Mouse (Mus musculus) stomach, postnatal 0 days (tissue): ENCODE results near the gene Lig1.

ENCODE experiments used
- CTCF ChIP-seq: IDR thresholded peaks from 2 replicates; pipeline ENCODE4 v1.5.1; 2016; ENCODE audit warnings: antibody characterized with exemption, low read depth, mild to moderate bottlenecking, moderate library complexity
- EP300 ChIP-seq: optimal IDR thresholded peaks from 2 replicates; pipeline ENCODE3; 2016; ENCODE audit warnings: antibody characterized with exemption

- TF ChIP-seq CTCF (no peak), EP300 (no peak)
Observed at GRCm38 (mm10) chr7:13310493-13311199, 33.6 kb downstream of the Lig1 start.
